Mouse (Mus musculus): Measurements from ENCODE around the gene Dalrd3. TPM values are rescaled to one million over a fixed set of nuclear protein-coding genes. Genes with fewer than 3 reads are reported as not detected.
"Not testable (repeated sequence)": the region's sequence is repeated elsewhere in the genome, so short reads cannot be mapped to it uniquely, and the experiment has no call there.

Dalrd3 gene
- polyA plus RNA-seq, 1 experiment, result 184 TPM

- TF ChIP-seq CTCF (IDR thresholded peaks at IDR 0.05; ENCODE audit: control insufficient read depth, insufficient read depth, insufficient replicate concordance, low read depth, low read length) (no peak), POLR2A (IDR thresholded peaks at IDR 0.05; ENCODE audit: control insufficient read depth, low read depth, low read length) (no peak)
- no peak overlapping the region for H3K4me3 ChIP-seq (ENCODE audit: control insufficient read depth, low read depth, low read length)
- H3K4me1 ChIP-seq (ENCODE audit: control insufficient read depth, insufficient read depth, low read length), result peaks cover 13% of the 10 kb centered on the region
Observed at GRCm38 (mm10) chr9:108600011-108600410, 30.3 kb downstream of the Dalrd3 start.

GRCm38 (mm10) chr9:108601986-108602385 is 32.3 kb downstream of the Dalrd3 start:
- Histone ChIP-seq H3K4me1 (ENCODE audit: control insufficient read depth, insufficient read depth, low read length) (peaks cover 5% of the 10 kb centered on the region), H3K27ac (ENCODE audit: control insufficient read depth, insufficient read depth, low read depth, low read length) (no peak overlapping the region), H3K27me3 (ENCODE audit: control insufficient read depth, insufficient read depth, low read length) (no peaks in the 10 kb centered on the region), H3K4me3 (ENCODE audit: control insufficient read depth, low read depth, low read length) (no peak overlapping the region), H3K36me3 (ENCODE audit: control insufficient read depth, insufficient read depth, low read length) (no peaks in the 10 kb centered on the region; the same call in 1 of the 2 replicates)
- no peak for TF ChIP-seq CTCF (IDR thresholded peaks at IDR 0.05; ENCODE audit: control insufficient read depth, insufficient read depth, insufficient replicate concordance, low read depth, low read length)
- no peak for TF ChIP-seq POLR2A (IDR thresholded peaks at IDR 0.05; ENCODE audit: control insufficient read depth, low read depth, low read length)

More at GRCm38 (mm10) chr9:108600011-108600410, 30.3 kb downstream of the Dalrd3 start:
- no peak overlapping the region for H3K27ac ChIP-seq (ENCODE audit: control insufficient read depth, insufficient read depth, low read depth, low read length)
- H3K27me3 ChIP-seq (ENCODE audit: control insufficient read depth, insufficient read depth, low read length), result no peaks in the 10 kb centered on the region
- H3K36me3 ChIP-seq (ENCODE audit: control insufficient read depth, insufficient read depth, low read length), result no peaks in the 10 kb centered on the region; the same call in 1 of the 2 replicates

- not testable (repeated sequence) for H3K27me3 ChIP-seq (ENCODE audit: control insufficient read depth, insufficient read depth, low read length); H3K27ac ChIP-seq (ENCODE audit: control insufficient read depth, insufficient read depth, low read depth, low read length); H3K36me3 ChIP-seq (ENCODE audit: control insufficient read depth, insufficient read depth, low read length); H3K4me3 ChIP-seq (ENCODE audit: control insufficient read depth, low read depth, low read length); H3K4me1 ChIP-seq (ENCODE audit: control insufficient read depth, insufficient read depth, low read length)
Observed at GRCm38 (mm10) chr9:108607929-108608328, 38.2 kb downstream of the Dalrd3 start.

- no peaks in the 10 kb centered on the region for H3K27me3 ChIP-seq (ENCODE audit: control insufficient read depth, insufficient read depth, low read length)
- peaks cover 2% of the 10 kb centered on the region for H3K36me3 ChIP-seq (ENCODE audit: control insufficient read depth, insufficient read depth, low read length)
- H3K4me3 ChIP-seq (ENCODE audit: control insufficient read depth, low read depth, low read length), result no peak overlapping the region
- TF ChIP-seq CTCF (IDR thresholded peaks at IDR 0.05; ENCODE audit: control insufficient read depth, insufficient read depth, insufficient replicate concordance, low read depth, low read length), result no peak
- no peak for TF ChIP-seq POLR2A (IDR thresholded peaks at IDR 0.05; ENCODE audit: control insufficient read depth, low read depth, low read length)
- H3K4me1 ChIP-seq (ENCODE audit: control insufficient read depth, insufficient read depth, low read length), result no peaks in the 10 kb centered on the region
- no peak overlapping the region for H3K27ac ChIP-seq (ENCODE audit: control insufficient read depth, insufficient read depth, low read depth, low read length)
Observed at GRCm38 (mm10) chr9:108608889-108609288, 39.2 kb downstream of the Dalrd3 start.

- Histone ChIP-seq H3K36me3 (ENCODE audit: control insufficient read depth, insufficient read depth, low read length) (peaks cover 3% of the 10 kb centered on the region), H3K27me3 (ENCODE audit: control insufficient read depth, insufficient read depth, low read length) (no peaks in the 10 kb centered on the region), H3K4me3 (ENCODE audit: control insufficient read depth, low read depth, low read length) (no peak overlapping the region), H3K27ac (ENCODE audit: control insufficient read depth, insufficient read depth, low read depth, low read length) (no peak overlapping the region), H3K4me1 (ENCODE audit: control insufficient read depth, insufficient read depth, low read length) (no peaks in the 10 kb centered on the region)
- no peak for TF ChIP-seq POLR2A (IDR thresholded peaks at IDR 0.05; ENCODE audit: control insufficient read depth, low read depth, low read length)
- TF ChIP-seq CTCF (IDR thresholded peaks at IDR 0.05; ENCODE audit: control insufficient read depth, insufficient read depth, insufficient replicate concordance, low read depth, low read length), result no peak
Observed at GRCm38 (mm10) chr9:108611488-108611887, 41.8 kb downstream of the Dalrd3 start.

GRCm38 (mm10) chr9:108617301-108617700 is 47.6 kb downstream of the Dalrd3 start:
- no peaks in the 10 kb centered on the region for H3K4me1 ChIP-seq (ENCODE audit: control insufficient read depth, insufficient read depth, low read length)
- no peak overlapping the region for H3K4me3 ChIP-seq (ENCODE audit: control insufficient read depth, low read depth, low read length)
- TF ChIP-seq POLR2A (IDR thresholded peaks at IDR 0.05; ENCODE audit: control insufficient read depth, low read depth, low read length) (no peak), CTCF (IDR thresholded peaks at IDR 0.05; ENCODE audit: control insufficient read depth, insufficient read depth, insufficient replicate concordance, low read depth, low read length) (no peak)
- no peaks in the 10 kb centered on the region for H3K27me3 ChIP-seq (ENCODE audit: control insufficient read depth, insufficient read depth, low read length)
- no peak overlapping the region for H3K27ac ChIP-seq (ENCODE audit: control insufficient read depth, insufficient read depth, low read depth, low read length)
- H3K36me3 ChIP-seq (ENCODE audit: control insufficient read depth, insufficient read depth, low read length), result peaks cover 1% of the 10 kb centered on the region; the same call in 1 of the 2 replicates

Other genes starting within 250 kb of the Dalrd3 start
- 64.0 and 88.9 TPM in 2 replicates for gene Gpx1, start 231.0 kb upstream of the Dalrd3 start, polyA plus RNA-seq (2012; rRNA removed)
- gene Usp4, start 222.0 kb upstream of the Dalrd3 start, polyA plus RNA-seq (2012; rRNA removed), result 115 and 116 TPM in 2 replicates
- gene 1700102P08Rik, start 177.1 kb upstream of the Dalrd3 start, polyA plus RNA-seq (2012; rRNA removed), result 72.2 and 91.0 TPM in 2 replicates
- gene Ccdc36, start 141.4 kb upstream of the Dalrd3 start, polyA plus RNA-seq (2012; rRNA removed), result 5.3 and 5.8 TPM in 2 replicates
- 91.8 and 100 TPM in 2 replicates for gene BC048562, start 133.4 kb upstream of the Dalrd3 start, polyA plus RNA-seq (2012; rRNA removed)
- gene Ccdc71, start 109.4 kb upstream of the Dalrd3 start, polyA plus RNA-seq (2012; rRNA removed), result 19.4 and 20.6 TPM in 2 replicates
- 15.2 and 18.7 TPM in 2 replicates for gene Klhdc8b, start 108.3 kb upstream of the Dalrd3 start, polyA plus RNA-seq (2012; rRNA removed)
- gene Lamb2, start 90.2 kb upstream of the Dalrd3 start, polyA plus RNA-seq (2012; rRNA removed), result 23.3 and 24.3 TPM in 2 replicates
- gene Usp19, start 79.3 kb upstream of the Dalrd3 start, polyA plus RNA-seq (2012; rRNA removed), result 128 and 134 TPM in 2 replicates
- gene Qars, start 62.2 kb upstream of the Dalrd3 start, polyA plus RNA-seq (2012; rRNA removed), result 159 and 195 TPM in 2 replicates
- gene Qrich1, start 53.1 kb upstream of the Dalrd3 start, polyA plus RNA-seq (2012; rRNA removed), result 196 and 208 TPM in 2 replicates
- gene Impdh2, start 9.6 kb upstream of the Dalrd3 start, polyA plus RNA-seq (2012; rRNA removed), result 172 and 183 TPM in 2 replicates
- gene Ndufaf3, start 2.5 kb upstream of the Dalrd3 start, polyA plus RNA-seq (2012; rRNA removed), result 347 and 402 TPM in 2 replicates
- gene Wdr6, start 8.9 kb downstream of the Dalrd3 start, polyA plus RNA-seq (2012; rRNA removed), result 13.4 and 13.5 TPM in 2 replicates
- gene P4htm, start 27.8 kb downstream of the Dalrd3 start, polyA plus RNA-seq (2012; rRNA removed), result 5.4 and 5.5 TPM in 2 replicates
- gene Arih2, start 79.5 kb downstream of the Dalrd3 start, polyA plus RNA-seq (2012; rRNA removed), result 138 and 143 TPM in 2 replicates
- 19.7 and 20.4 TPM in 2 replicates for gene Slc25a20, start 92.2 kb downstream of the Dalrd3 start, polyA plus RNA-seq (2012; rRNA removed)
- 105 and 112 TPM in 2 replicates for gene Prkar2a, start 119.4 kb downstream of the Dalrd3 start, polyA plus RNA-seq (2012; rRNA removed)
- gene Ip6k2, start 213.9 kb downstream of the Dalrd3 start, polyA plus RNA-seq (2012; rRNA removed), result 49.7 and 54.0 TPM in 2 replicates
- gene Nckipsd, start 238.5 kb downstream of the Dalrd3 start, polyA plus RNA-seq (2012; rRNA removed), result 5.6 and 5.9 TPM in 2 replicates